Mouse (Mus musculus) left cerebral cortex, postnatal 14 days (tissue): Measurements from ENCODE around the gene Vamp9. TPM values are rescaled to one million over a fixed set of nuclear protein-coding genes. Genes with fewer than 3 reads are reported as not detected.

Experiments
- DNase-seq, 2 experiments: peaks; one replicate each; pipeline ENCODE4 v3.0.0; 2021 to 2022; ENCODE audit warnings: low spot score in 2 of 2, mixed read lengths in 1 of 2
- intact Hi-C: fragments of 180-260 bp; cut with DNase I; formaldehyde crosslinking; loops from one replicate; pipeline ENCODE4 v1.15.1; 2025
- total RNA-seq, 2 experiments: library from RNA; stranded (reverse); gene quantifications; 2 replicates each; pipeline ENCODE4 v1.2.3; 2021

The Vamp9 gene
- total RNA-seq, 2 experiments from 2014 or later = 0.68 TPM; not detected in 1

- intact Hi-C loops = no loop called here
- DNase-seq = no peak
These were observed 33.4 kb downstream of the Vamp9 start for GRCm38 (mm10) chr5:99939440-99939839.

- no peak for DNase-seq
- intact Hi-C loops = no loop called here
These were observed 35.2 kb downstream of the Vamp9 start for GRCm38 (mm10) chr5:99941273-99941672.

- intact Hi-C loops = no loop called here
- DNase-seq = no peak
These were observed 35.9 kb downstream of the Vamp9 start for GRCm38 (mm10) chr5:99941776-99942502.

GRCm38 (mm10) chr5:99952513-99952912 lies 46.5 kb downstream of the Vamp9 start:
- DNase-seq = no peak
- intact Hi-C loops = no loop called here

- no peak for DNase-seq
- intact Hi-C loops = no loop called here
These were observed 47.8 kb downstream of the Vamp9 start for GRCm38 (mm10) chr5:99953883-99954282.

- DNase-seq = no peak
- intact Hi-C loops = no loop called here
These were observed 52.6 kb downstream of the Vamp9 start for GRCm38 (mm10) chr5:99958666-99959065.

GRCm38 (mm10) chr5:99959236-99959936 lies 53.3 kb downstream of the Vamp9 start:
- intact Hi-C loops = no loop called here
- no peak for DNase-seq

- intact Hi-C loops = no loop called here
- DNase-seq = no peak
These were observed 53.9 kb downstream of the Vamp9 start for GRCm38 (mm10) chr5:99959960-99960359.

- intact Hi-C loops = no loop called here
- peak in 1 of 2 experiments; percentile 30 for DNase-seq
These were observed 67.9 kb downstream of the Vamp9 start for GRCm38 (mm10) chr5:99973941-99974340.

GRCm38 (mm10) chr5:99975061-99975460 lies 69.0 kb downstream of the Vamp9 start:
- intact Hi-C loops = no loop called here
- no peak for DNase-seq

GRCm38 (mm10) chr5:99975776-99976175 lies 69.7 kb downstream of the Vamp9 start:
- no peak for DNase-seq
- intact Hi-C loops = no loop called here

GRCm38 (mm10) chr5:99976334-99976955 lies 70.4 kb downstream of the Vamp9 start:
- intact Hi-C loops = no loop called here
- DNase-seq = no peak

GRCm38 (mm10) chr5:99977516-99978301 lies 71.7 kb downstream of the Vamp9 start:
- DNase-seq = peak; percentile 59 to 75
- intact Hi-C loops = loop anchor here (1.0 kb wide), 1 partner anchor 61 kb away; no protein-coding TSS in a partner anchor

GRCm38 (mm10) chr5:99978699-99979442 lies 72.8 kb downstream of the Vamp9 start, which contains the start of the genes Hnrnpd and 4930524J08Rik:
Gene Hnrnpd (minus strand): TSS chr5:99978938.
Gene 4930524J08Rik (plus strand): TSS chr5:99979061.
- intact Hi-C loops = no loop called here
- DNase-seq = peak; percentile 93 to 95

- no peak for DNase-seq
- intact Hi-C loops = no loop called here
These were observed 77.5 kb downstream of the Vamp9 start for GRCm38 (mm10) chr5:99983452-99984061.

- DNase-seq = no peak
- intact Hi-C loops = no loop called here
These were observed 88.1 kb downstream of the Vamp9 start for GRCm38 (mm10) chr5:99994166-99994565.

GRCm38 (mm10) chr5:99994680-99995079 lies 88.6 kb downstream of the Vamp9 start:
- no peak for DNase-seq
- intact Hi-C loops = no loop called here

- no peak for DNase-seq
- intact Hi-C loops = no loop called here
These were observed 94.0 kb downstream of the Vamp9 start for GRCm38 (mm10) chr5:100000048-100000447.
